Mouse (Mus musculus) liver, embryonic 14.5 days (tissue): Measurements from ENCODE around the gene Ap1g1. TPM values are rescaled to one million over a fixed set of nuclear protein-coding genes. Genes with fewer than 3 reads are reported as not detected.

Experiments
- ATAC-seq: fragments of 200-750 bp; cut with Nextera tagmentation; 2 replicates; pipeline ENCODE4 v1.8.0; 2017; ENCODE audit warnings: moderate number of reproducible peaks, mild to moderate bottlenecking, moderate library complexity; ENCODE audit not compliant: insufficient read depth
- DNase-seq, 3 experiments: peaks; one replicate each; pipeline ENCODE4 v3.0.0-alpha.2; 2012 to 2013; ENCODE audit warnings: low read depth in 3 of 3, low spot score in 3 of 3
- H3K27ac ChIP-seq: fragments of 300-500 bp; sonication (generic); 2 replicates; pipeline ENCODE4 v1.5.1; 2014; ENCODE audit warnings: moderate library complexity, mild to moderate bottlenecking, control low read depth, inconsistent platforms
- H3K27me3 ChIP-seq: fragments of 300-500 bp; sonication (generic); 2 replicates; pipeline ENCODE4 v1.6.1; 2014; ENCODE audit warnings: mild to moderate bottlenecking, low read length, moderate library complexity; ENCODE audit not compliant: control insufficient read depth, insufficient read depth
- H3K36me3 ChIP-seq: fragments of 300-500 bp; sonication (generic); replicated peaks from 2 replicates; pipeline ENCODE4 v1.6.1; 2014; ENCODE audit warnings: low read depth; ENCODE audit not compliant: control insufficient read depth, insufficient read depth
- H3K4me1 ChIP-seq, 2 experiments: fragments of 200-500 bp in 1 of 2; fragments of 300-500 bp in 1 of 2; sonication (generic) in 1 of 2; replicated peaks; 2 replicates each; pipeline ENCODE4 v1.6.1; 2012 to 2014; ENCODE audit warnings: antibody characterized with exemption in 1 of 2, inconsistent platforms in 1 of 2, low read length in 1 of 2; ENCODE audit not compliant: control insufficient read depth in 2 of 2, insufficient read depth in 2 of 2
- H3K4me2 ChIP-seq: fragments of 300-500 bp; sonication (generic); 2 replicates; pipeline ENCODE4 v1.6.1; 2014; ENCODE audit warnings: low read depth, mild to moderate bottlenecking, control low read depth, moderate library complexity
- H3K4me3 ChIP-seq, 2 experiments: fragments of 200-500 bp in 1 of 2; fragments of 300-500 bp in 1 of 2; sonication (generic) in 1 of 2; 2 replicates each; pipeline ENCODE4 v1.5.1; 2012 to 2014; ENCODE audit warnings: low read depth in 2 of 2, low read length in 2 of 2, mild to moderate bottlenecking in 2 of 2, control low read depth in 1 of 2, inconsistent platforms in 1 of 2, moderate library complexity in 1 of 2; ENCODE audit not compliant: insufficient read depth in 1 of 2
- H3K9ac ChIP-seq: fragments of 300-500 bp; sonication (generic); replicated peaks from 2 replicates; pipeline ENCODE4 v1.6.1; 2014; ENCODE audit warnings: mild to moderate bottlenecking, control low read depth, moderate library complexity
- H3K9me3 ChIP-seq: fragments of 300-500 bp; sonication (generic); 2 replicates; pipeline ENCODE4 v1.6.1; 2016; ENCODE audit warnings: low read length, mixed read lengths; ENCODE audit not compliant: control insufficient read depth
- CTCF ChIP-seq: IDR thresholded peaks from 2 replicates; pipeline ENCODE4 v1.5.1; 2016; ENCODE audit warnings: antibody characterized with exemption, low read depth, control low read depth
- EP300 ChIP-seq: IDR thresholded peaks from 2 replicates; pipeline ENCODE4 v1.6.1; 2016; ENCODE audit warnings: antibody characterized with exemption, low read depth
- WGBS: fragments of 180-500 bp; shearing (Covaris S2); extraction: QIAGEN DNeasy Blood & Tissue Kit; methylation state at CpG from one replicate; pipeline ENCODE4 v1.1.7; 2014; ENCODE audit not compliant: insufficient replicate concordance; 5-methylcytosine and 5-hydroxymethylcytosine counted together
- polyA plus RNA-seq, 2 experiments: library from polyadenylated mRNA; depleted of rRNA in 1 of 2; stranded (reverse) in 1 of 2; unstranded in 1 of 2; fragments of >200 nt; fragmentation: Nextera tagmentation in 1 of 2; extraction: Ambion mirVana in 1 of 2; gene quantifications; 2 replicates each; pipeline versions ENCODE4 v1.2.1 to v1.2.3; 2012 to 2014

Gene Ap1g1
- polyA plus RNA-seq, 2 experiments: 10.0 to 13.8 TPM

- H3K4me1 ChIP-seq: peaks cover 0 to under 1% of the 10 kb centered on the region in 2 experiments; a peak in 2 of 4 replicates
- H3K36me3 ChIP-seq: peaks cover 62% of the 10 kb centered on the region
- DNase-seq (peak; percentile 72 to 73 (median 72)), ATAC-seq (peak; percentile 73)
- H3K27ac ChIP-seq: no peak overlapping the region
- no peak overlapping the region for H3K9ac ChIP-seq
- no peak for TF ChIP-seq EP300
- peak; percentile 94 for TF ChIP-seq CTCF
- H3K27me3 ChIP-seq: no peaks in the 10 kb centered on the region
- H3K4me3 ChIP-seq: no peak overlapping the region
- WGBS: 31% methylated on average over 6 of the region's 6 CpGs
- no peaks in the 10 kb centered on the region for H3K9me3 ChIP-seq
- no peak overlapping the region for H3K4me2 ChIP-seq
Measured at GRCm38 (mm10) chr8:109853423-109853822, 75.1 kb downstream of the Ap1g1 start.

- TF ChIP-seq CTCF: no peak
- TF ChIP-seq EP300: no peak
- Histone ChIP-seq H3K4me1 (no peaks in the 10 kb centered on the region), H3K27ac (no peak overlapping the region), H3K4me2 (no peak overlapping the region), H3K36me3 (peaks cover 63% of the 10 kb centered on the region), H3K27me3 (no peaks in the 10 kb centered on the region), H3K9me3 (no peaks in the 10 kb centered on the region), H3K9ac (no peak overlapping the region), H3K4me3 (no peak overlapping the region)
- ATAC-seq (no peak), DNase-seq (no peak)
- WGBS: 89% methylated on average over 4 of the region's 4 CpGs
Measured at GRCm38 (mm10) chr8:109854522-109854921, 76.2 kb downstream of the Ap1g1 start.

- Histone ChIP-seq H3K36me3 (peaks cover 63% of the 10 kb centered on the region), H3K27me3 (no peaks in the 10 kb centered on the region), H3K9me3 (no peaks in the 10 kb centered on the region), H3K4me3 (no peak overlapping the region), H3K27ac (no peak overlapping the region), H3K9ac (no peak overlapping the region), H3K4me1 (no peaks in the 10 kb centered on the region), H3K4me2 (no peak overlapping the region)
- no peak for ATAC-seq
- TF ChIP-seq CTCF: no peak
- TF ChIP-seq EP300: no peak
- 80% methylated on average over 6 of the region's 6 CpGs for WGBS
- DNase-seq: no peak
Measured at GRCm38 (mm10) chr8:109855451-109855850, 77.1 kb downstream of the Ap1g1 start.

GRCm38 (mm10) chr8:109863398-109863797 lies 85.0 kb downstream of the Ap1g1 start:
- Histone ChIP-seq H3K36me3 (peaks cover 32% of the 10 kb centered on the region), H3K9ac (peak overlapping the region; percentile 76), H3K4me3 (peak overlapping the region; percentile 16 to 30; a peak in 3 of 4 replicates), H3K27me3 (no peaks in the 10 kb centered on the region), H3K4me1 (peaks cover 42 to 51% of the 10 kb centered on the region in 2 experiments), H3K4me2 (peak overlapping the region; percentile 90), H3K9me3 (no peaks in the 10 kb centered on the region), H3K27ac (peak overlapping the region; percentile 99)
- WGBS: 35% methylated on average over 2 of the region's 2 CpGs
- DNase-seq: no peak
- TF ChIP-seq CTCF (no peak), EP300 (no peak)
- ATAC-seq: no peak

- H3K9me3 ChIP-seq: no peaks in the 10 kb centered on the region
- no peak for TF ChIP-seq CTCF
- TF ChIP-seq EP300: peak; percentile 96
- peak overlapping the region; percentile 90 for H3K4me2 ChIP-seq
- H3K27ac ChIP-seq: peak overlapping the region; percentile 99
- DNase-seq (peak; percentile 78 to 84 (median 80)), ATAC-seq (peak; percentile 66)
- no peaks in the 10 kb centered on the region for H3K27me3 ChIP-seq
- 20% methylated on average over 2 of the region's 2 CpGs for WGBS
- H3K9ac ChIP-seq: peak overlapping the region; percentile 76
- peaks cover 26% of the 10 kb centered on the region for H3K36me3 ChIP-seq
- peak overlapping the region; percentile 13 to 39; a peak in 3 of 4 replicates for H3K4me3 ChIP-seq
- peaks cover 42 to 51% of the 10 kb centered on the region in 2 experiments for H3K4me1 ChIP-seq
Measured at GRCm38 (mm10) chr8:109864798-109865197, 86.4 kb downstream of the Ap1g1 start.
